In the genomic region with DNA sequence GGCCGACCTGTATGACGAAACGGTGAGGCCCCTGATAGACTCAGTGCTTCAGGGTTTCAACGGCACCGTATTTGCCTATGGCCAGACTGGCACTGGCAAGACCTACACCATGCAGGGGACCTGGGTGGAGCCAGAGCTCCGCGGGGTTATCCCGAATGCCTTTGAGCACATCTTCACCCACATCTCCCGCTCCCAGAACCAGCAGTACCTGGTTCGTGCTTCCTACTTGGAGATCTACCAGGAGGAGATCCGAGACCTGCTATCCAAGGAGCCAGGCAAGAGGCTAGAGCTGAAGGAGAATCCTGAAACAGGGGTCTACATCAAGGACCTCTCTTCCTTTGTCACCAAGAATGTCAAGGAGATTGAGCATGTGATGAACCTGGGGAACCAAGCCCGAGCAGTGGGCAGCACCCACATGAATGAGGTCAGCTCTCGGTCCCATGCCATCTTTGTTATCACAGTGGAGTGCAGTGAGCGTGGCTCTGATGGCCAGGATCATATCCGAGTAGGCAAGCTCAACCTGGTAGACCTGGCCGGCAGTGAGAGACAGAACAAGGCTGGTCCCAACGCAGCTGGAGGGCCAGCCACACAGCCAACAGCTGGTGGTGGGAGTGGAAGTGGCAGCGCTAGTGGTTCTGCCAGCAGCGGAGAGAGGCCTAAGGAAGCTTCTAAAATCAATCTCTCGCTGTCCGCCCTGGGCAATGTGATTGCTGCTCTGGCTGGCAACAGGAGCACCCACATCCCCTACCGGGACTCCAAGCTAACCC, we compare ENCODE assay signal across 9 mouse cellular contexts. TPM values are rescaled to one million over a fixed set of nuclear protein-coding genes. Genes with fewer than 3 reads are reported as not detected.
DNase-seq lines count a peak whose midpoint lies in the region; ATAC-seq and TF ChIP-seq lines count a peak whose summit lies in the region.
"Had no signal": no experiment of that assay in that cellular context is flagged by ENCODE, and none has a peak within 500 bp of the region (broad histone marks: within the 10 kb centered on the region; RNA-seq: fewer than 3 reads in every experiment).

No protein-coding gene starts in this region.

- DNase-seq in kidney, adult 2 months, result no peak
- DNase-seq in kidney, postnatal 4 days, result no peak
- no peak for DNase-seq in hindbrain, embryonic 14.5 days (ENCODE audit: low spot score)
- peak; percentile 32 for DNase-seq in midbrain, embryonic 14.5 days
- DNase-seq in frontal cortex, postnatal 14 days (ENCODE audit: low spot score in 2 of 2), result no peak
- DNase-seq in kidney, adult 18-20 months, result no peak

- TF ChIP-seq POLR2A in kidney, adult 2 months (IDR thresholded peaks at IDR 0.05; ENCODE audit: low read depth, low read length), result no peak

- H3K27me3 ChIP-seq in kidney, adult 2 months (replicated peaks; ENCODE audit: control insufficient read depth, insufficient read depth, low read length), result no peaks in the 10 kb centered on the region
- no peaks in the 10 kb centered on the region for H3K27me3 ChIP-seq in embryonic facial prominence, embryonic 12.5 days
- no peaks in the 10 kb centered on the region for H3K27me3 ChIP-seq in hindbrain, embryonic 14.5 days (ENCODE audit: control insufficient read depth, insufficient read depth, low read length)
- H3K27me3 ChIP-seq in midbrain, embryonic 14.5 days (ENCODE audit: control insufficient read depth, insufficient read depth, low read length), result no peaks in the 10 kb centered on the region
- H3K27me3 ChIP-seq: Patski had no signal

- TF ChIP-seq CTCF in kidney, adult 2 months (conservative IDR thresholded peaks at IDR 0.05; ENCODE audit: insufficient read depth, insufficient read length, low read depth, low read length), result no peak

- H3K36me3 ChIP-seq in kidney, adult 2 months (ENCODE audit: control insufficient read depth, insufficient read depth, low read length), result no peaks in the 10 kb centered on the region
- H3K36me3 ChIP-seq in embryonic facial prominence, embryonic 12.5 days, result peaks cover 16% of the 10 kb centered on the region
- H3K36me3 ChIP-seq in hindbrain, embryonic 14.5 days (replicated peaks; ENCODE audit: control insufficient read depth, insufficient read depth), result peaks cover 15% of the 10 kb centered on the region
- H3K36me3 ChIP-seq in midbrain, embryonic 14.5 days (ENCODE audit: control insufficient read depth, insufficient read depth, low read length), result peaks cover 22% of the 10 kb centered on the region

- 0 out of 2 replicates have a peak, but pooled peaks cover 5% of the 10 kb centered on the region for H3K9me3 ChIP-seq in embryonic facial prominence, embryonic 12.5 days
- no peaks in the 10 kb centered on the region for H3K9me3 ChIP-seq in hindbrain, embryonic 14.5 days (ENCODE audit: control insufficient read depth, low read length)
- H3K9me3 ChIP-seq in midbrain, embryonic 14.5 days (ENCODE audit: control insufficient read depth, low read length), result peaks cover 10% of the 10 kb centered on the region

- H3K27ac ChIP-seq in kidney, adult 2 months (ENCODE audit: insufficient read depth, low read depth, low read length), result no peak overlapping the region
- no peak overlapping the region for H3K27ac ChIP-seq in embryonic facial prominence, embryonic 12.5 days
- peak overlapping the region; percentile 95 for H3K27ac ChIP-seq in hindbrain, embryonic 14.5 days
- H3K27ac ChIP-seq in midbrain, embryonic 14.5 days (replicated peaks; ENCODE audit: low read depth, low read length), result peak overlapping the region; percentile 98

- ATAC-seq in embryonic facial prominence, embryonic 12.5 days (ENCODE audit: insufficient number of reproducible peaks, insufficient read depth, low FRiP score, low TSS enrichment), result no peak
- peak; percentile 7; the same call in 1 of the 2 replicates for ATAC-seq in hindbrain, embryonic 14.5 days (ENCODE audit: low FRiP score)
- peak; percentile 15; the same call in 1 of the 2 replicates for ATAC-seq in midbrain, embryonic 14.5 days (ENCODE audit: low FRiP score, low TSS enrichment)
- no peak for ATAC-seq in megakaryocyte progenitor cell, adult 5-6 weeks (replicated peaks; ENCODE audit: poor library complexity)

- WGBS in kidney, adult 2 months, result 71% methylated on average over 22 of the region's 22 CpGs
- WGBS in embryonic facial prominence, embryonic 12.5 days, result 64% methylated on average over 22 of the region's 22 CpGs
- 63% methylated on average over 22 of the region's 22 CpGs for WGBS in hindbrain, embryonic 14.5 days
- 62% methylated on average over 22 of the region's 22 CpGs for WGBS in midbrain, embryonic 14.5 days

- H3K4me1 ChIP-seq in kidney, adult 2 months (ENCODE audit: control insufficient read depth, insufficient read depth, low read length), result no peaks in the 10 kb centered on the region
- H3K4me1 ChIP-seq in embryonic facial prominence, embryonic 12.5 days, result peaks cover 34% of the 10 kb centered on the region
- peaks cover 51% of the 10 kb centered on the region for H3K4me1 ChIP-seq in hindbrain, embryonic 14.5 days (replicated peaks; ENCODE audit: control insufficient read depth, insufficient read depth, low read length)
- peaks cover 54% of the 10 kb centered on the region for H3K4me1 ChIP-seq in midbrain, embryonic 14.5 days (ENCODE audit: control insufficient read depth, insufficient read depth, low read length)

- peak overlapping the region; percentile 88; the same call in 1 of the 2 replicates for H3K4me3 ChIP-seq in kidney, adult 2 months (ENCODE audit: insufficient read depth, low read depth, low read length)
- peak overlapping the region; percentile 65 for H3K4me3 ChIP-seq in embryonic facial prominence, embryonic 12.5 days
- H3K4me3 ChIP-seq in hindbrain, embryonic 14.5 days (replicated peaks; ENCODE audit: low read length), result peak overlapping the region; percentile 60
- peak overlapping the region; percentile 81 for H3K4me3 ChIP-seq in midbrain, embryonic 14.5 days (replicated peaks; ENCODE audit: low read depth, low read length)

- H3K9ac ChIP-seq in embryonic facial prominence, embryonic 12.5 days, result peak overlapping the region; percentile 69
- H3K9ac ChIP-seq in hindbrain, embryonic 14.5 days, result peak overlapping the region; percentile 94
- H3K9ac ChIP-seq in midbrain, embryonic 14.5 days (replicated peaks; ENCODE audit: low read length), result peak overlapping the region; percentile 96

- H3K4me2 ChIP-seq in embryonic facial prominence, embryonic 12.5 days (replicated peaks), result peak overlapping the region; percentile 84
- H3K4me2 ChIP-seq in hindbrain, embryonic 14.5 days (replicated peaks), result peak overlapping the region; percentile 92
- peak overlapping the region; percentile 85 for H3K4me2 ChIP-seq in midbrain, embryonic 14.5 days (ENCODE audit: low read length)

RNA-seq across cellular contexts. Expression of gene Kif3c, which starts 1.4 kb away (rescaled TPM):
- 5.7 and 7.2 TPM in 2 replicates for polyA plus RNA-seq in kidney, adult 2 months (2012; rRNA removed)
- 26.1 and 28.1 TPM in 2 replicates for polyA plus RNA-seq in embryonic facial prominence, embryonic 12.5 days (2016; fragmentation: Nextera tagmentation; extraction: Ambion mirVana)
- polyA plus RNA-seq in hindbrain, embryonic 14.5 days (2014; fragmentation: Nextera tagmentation; extraction: Ambion mirVana), result 73.8 and 77.9 TPM in 2 replicates
- 72.0 and 78.2 TPM in 2 replicates for polyA plus RNA-seq in midbrain, embryonic 14.5 days (2014; fragmentation: Nextera tagmentation; extraction: Ambion mirVana)
- 2.0 and 2.2 TPM in 2 replicates for total RNA-seq in megakaryocyte progenitor cell, adult 5-6 weeks (2015)
- 1.4 and 1.6 TPM in 2 replicates for total RNA-seq in megakaryocyte progenitor cell, adult 5-6 weeks (2017)

RNA-seq across cellular contexts. Expression of gene Rab10, which starts 56.6 kb away (rescaled TPM):
- 30.5 and 34.5 TPM in 2 replicates for polyA plus RNA-seq in kidney, adult 2 months (2012; rRNA removed)
- 116 and 121 TPM in 2 replicates for polyA plus RNA-seq in embryonic facial prominence, embryonic 12.5 days (2016; fragmentation: Nextera tagmentation; extraction: Ambion mirVana)
- polyA plus RNA-seq in hindbrain, embryonic 14.5 days (2014; fragmentation: Nextera tagmentation; extraction: Ambion mirVana), result 181 and 199 TPM in 2 replicates
- 145 and 176 TPM in 2 replicates for polyA plus RNA-seq in midbrain, embryonic 14.5 days (2014; fragmentation: Nextera tagmentation; extraction: Ambion mirVana)
- total RNA-seq in megakaryocyte progenitor cell, adult 5-6 weeks (2015), result 93.9 and 100 TPM in 2 replicates
- total RNA-seq in megakaryocyte progenitor cell, adult 5-6 weeks (2017), result 89.1 and 113 TPM in 2 replicates

Comparison
In these comparisons a context has a peak if more than half of its experiments do, and no peak if none do; other contexts are left out.
1. H3K27ac ChIP-seq: peak in hindbrain, embryonic 14.5 days (single experiment) and midbrain, embryonic 14.5 days (single experiment); none in kidney, adult 2 months (single experiment) and embryonic facial prominence, embryonic 12.5 days (single experiment).
2. ATAC-seq: peak in hindbrain, embryonic 14.5 days (single experiment) and midbrain, embryonic 14.5 days (single experiment); none in embryonic facial prominence, embryonic 12.5 days (single experiment) and megakaryocyte progenitor cell, adult 5-6 weeks (single experiment).
3. Peak in every context shown above with its lines, with median percentiles within 50 percentile points of each other: H3K4me3 ChIP-seq, H3K4me2 ChIP-seq and H3K9ac ChIP-seq.